Mouse (Mus musculus) kidney, postnatal 25 days (tissue): ENCODE measurements around the gene H2afv.

Source experiments
- DNase-seq, 2 experiments: peaks; one replicate each; pipeline ENCODE4 v3.0.0; 2021; ENCODE audit warnings: mixed read lengths in 2 of 2

H2afv gene

GRCm38 (mm10) chr11:6444077-6444853, at the start of gene H2afv:
TSS of gene H2afv (minus strand) at chr11:6444443.
- peak; percentile 100 for DNase-seq

GRCm38 (mm10) chr11:6489691-6490503, 45.7 kb upstream of the H2afv start:
- DNase-seq, result peak; percentile 67 to 75

DNA sequence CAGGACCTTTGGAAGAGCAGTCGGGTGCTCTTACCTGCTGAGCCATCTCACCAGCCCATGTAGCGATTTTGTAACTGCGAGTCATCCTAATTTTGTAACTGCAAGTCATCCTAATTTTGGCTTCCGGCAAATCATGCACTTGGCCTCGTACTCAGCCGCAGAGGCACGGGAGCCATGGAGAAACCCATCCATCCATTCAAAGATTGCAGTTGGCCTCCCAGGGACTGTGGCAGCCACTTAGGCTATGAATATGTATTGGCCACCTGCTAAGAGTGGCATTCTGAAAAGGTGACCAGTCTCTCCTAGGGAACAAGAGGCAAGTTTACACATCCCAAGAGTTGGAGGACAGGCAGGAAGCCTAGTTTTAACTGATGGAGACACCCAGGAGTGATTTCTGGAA, 45.0 kb upstream of the H2afv start:
- peak; percentile 36 to 71 for DNase-seq

DNA sequence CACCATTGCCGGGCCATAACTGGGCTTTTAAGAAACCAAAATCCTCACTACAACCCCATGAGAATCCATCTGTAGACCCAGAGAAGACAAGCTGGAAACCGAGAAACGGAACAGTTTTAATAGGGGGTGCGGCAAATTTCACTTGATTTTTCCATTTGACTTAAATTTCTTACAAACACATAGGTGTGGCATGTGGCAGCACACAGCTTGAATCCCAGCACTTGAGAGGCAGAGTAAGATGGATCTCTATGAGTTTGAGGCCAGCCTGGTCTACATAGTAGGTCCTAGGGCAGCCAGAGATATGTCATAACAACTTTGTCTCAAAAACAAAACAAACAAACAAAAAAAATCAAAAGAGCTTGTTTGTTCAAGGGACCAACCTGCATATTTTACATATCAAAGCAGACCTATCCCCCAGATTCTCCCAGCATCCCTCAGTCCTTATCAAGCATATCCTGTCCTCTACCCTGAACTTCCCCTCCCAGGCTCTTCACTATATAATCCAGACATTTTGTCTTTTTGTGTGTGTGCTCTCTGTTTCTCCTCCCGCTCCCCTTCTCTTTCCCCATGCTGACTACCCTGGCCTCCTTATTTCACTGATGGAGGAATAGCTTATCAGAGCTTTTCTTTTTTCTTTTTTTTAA, 43.9 kb upstream of the H2afv start:
- DNase-seq, result no peak

GRCm38 (mm10) chr11:6487496-6487895, 43.3 kb upstream of the H2afv start:
- DNase-seq, result no peak

DNA sequence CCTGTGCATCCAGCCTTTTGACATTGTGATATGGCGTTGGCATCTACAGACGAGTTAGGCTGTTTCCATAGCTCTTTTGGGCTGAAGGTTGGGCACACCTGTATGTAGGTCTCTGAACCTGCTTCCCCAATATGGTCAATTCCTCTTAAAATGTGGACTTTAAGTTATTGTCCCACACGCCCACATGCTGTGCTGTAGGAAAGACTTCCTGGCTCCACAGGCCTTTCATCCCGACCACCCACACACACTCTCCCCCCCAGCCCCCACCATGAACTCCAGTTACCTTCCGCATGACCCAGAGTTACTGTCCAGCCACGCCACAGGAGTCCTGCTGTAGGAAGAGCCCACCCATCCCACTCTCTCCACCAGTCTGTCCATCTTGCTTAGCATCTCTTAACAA, 42.7 kb upstream of the H2afv start:
- DNase-seq, result no peak

GRCm38 (mm10) chr11:6484244-6484959, 40.2 kb upstream of the H2afv start:
- peak in 1 of 2 experiments; percentile 7 for DNase-seq

DNA sequence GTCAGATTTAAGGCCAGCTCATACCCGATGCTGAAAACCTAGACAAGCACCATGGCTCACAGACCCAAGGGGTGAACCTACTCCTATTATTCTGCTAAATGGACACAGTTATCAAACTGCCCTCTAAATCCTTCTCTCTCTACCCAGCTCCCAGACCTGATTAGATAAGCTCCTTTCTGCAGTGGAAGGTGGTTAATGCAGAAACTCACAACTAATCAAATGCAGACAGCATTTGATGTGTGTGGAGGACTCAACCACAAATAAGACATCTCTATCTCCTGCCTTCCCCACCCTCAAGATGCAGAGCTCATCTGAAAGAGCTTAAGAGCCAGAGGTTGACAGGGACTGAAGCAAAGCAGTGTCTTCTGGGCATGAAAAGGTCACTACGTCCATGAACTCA, 38.9 kb upstream of the H2afv start:
- DNase-seq, result no peak

- no peak for DNase-seq
Observed at GRCm38 (mm10) chr11:6481669-6482185, 37.5 kb upstream of the H2afv start.

- DNase-seq, result no peak
Observed at GRCm38 (mm10) chr11:6480681-6481405, 36.6 kb upstream of the H2afv start.

DNA sequence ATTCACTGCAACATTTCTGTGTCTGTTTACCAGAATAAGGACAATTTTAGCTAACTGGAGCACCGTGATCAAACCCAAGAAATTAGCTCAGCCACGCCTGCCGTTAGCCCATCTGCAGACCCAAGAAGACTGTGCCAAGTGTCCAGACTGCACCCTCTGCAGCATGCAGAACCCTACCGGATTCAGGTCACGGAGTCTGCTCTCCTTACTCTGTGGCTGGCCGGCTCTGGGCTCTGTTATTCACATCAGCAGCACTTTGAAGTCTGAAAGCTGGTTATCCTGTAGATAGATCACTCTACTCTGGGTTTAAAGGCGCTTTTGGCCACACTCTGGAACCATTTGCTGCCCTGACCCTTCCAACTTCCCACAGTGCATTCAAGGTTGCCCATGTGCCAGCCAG, 35.9 kb upstream of the H2afv start:
- no peak for DNase-seq

DNA sequence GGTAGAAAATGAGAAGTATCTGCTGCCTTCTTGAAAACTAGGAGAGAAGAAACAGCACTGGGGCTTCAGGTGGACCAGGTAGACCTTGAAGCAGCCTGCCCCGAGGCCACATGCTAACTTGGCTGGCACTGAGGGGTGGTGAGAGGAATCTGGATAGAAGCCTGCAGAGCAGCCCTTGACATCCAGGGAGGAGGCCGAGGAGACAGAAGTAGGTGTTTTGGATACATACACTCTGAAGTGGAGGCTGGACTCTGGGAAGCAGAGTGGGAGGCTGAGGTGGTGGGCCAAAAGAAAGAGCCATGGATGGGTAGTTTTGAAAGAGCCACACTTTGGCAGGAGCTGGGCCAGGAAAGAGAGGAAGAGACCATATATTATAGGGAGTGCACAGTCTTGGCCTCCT, 35.0 kb upstream of the H2afv start:
- DNase-seq, result no peak

DNA sequence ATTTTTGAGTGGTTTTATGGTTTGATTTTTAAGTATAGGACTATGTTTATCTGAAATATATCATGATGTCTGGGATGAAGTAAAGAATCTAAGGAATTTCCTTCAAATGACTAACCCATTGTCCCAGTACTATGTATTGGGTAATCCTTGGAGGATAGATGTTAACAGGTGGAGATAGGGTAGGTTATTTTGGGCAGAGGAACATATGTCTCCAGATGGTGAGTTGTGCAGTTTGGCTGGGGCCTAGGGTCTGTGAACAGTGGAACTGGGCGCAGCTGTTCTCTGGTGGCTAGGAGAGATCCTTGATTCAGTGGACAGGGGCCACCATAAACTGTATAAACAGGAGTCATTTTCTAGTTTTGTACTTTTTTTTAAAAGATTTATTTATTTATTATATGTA, 33.1 kb upstream of the H2afv start:
- no peak for DNase-seq

GRCm38 (mm10) chr11:6476876-6477275, 32.6 kb upstream of the H2afv start:
- DNase-seq, result no peak

- DNase-seq, result peak; percentile 91 to 96
Observed at GRCm38 (mm10) chr11:6475867-6476484, 31.7 kb upstream of the H2afv start, which contains the start of gene Purb. TSS of gene Purb (minus strand) at chr11:6475917.

GRCm38 (mm10) chr11:6474874-6475731, 30.9 kb upstream of the H2afv start:
- DNase-seq, result peak; percentile 39 to 78

DNA sequence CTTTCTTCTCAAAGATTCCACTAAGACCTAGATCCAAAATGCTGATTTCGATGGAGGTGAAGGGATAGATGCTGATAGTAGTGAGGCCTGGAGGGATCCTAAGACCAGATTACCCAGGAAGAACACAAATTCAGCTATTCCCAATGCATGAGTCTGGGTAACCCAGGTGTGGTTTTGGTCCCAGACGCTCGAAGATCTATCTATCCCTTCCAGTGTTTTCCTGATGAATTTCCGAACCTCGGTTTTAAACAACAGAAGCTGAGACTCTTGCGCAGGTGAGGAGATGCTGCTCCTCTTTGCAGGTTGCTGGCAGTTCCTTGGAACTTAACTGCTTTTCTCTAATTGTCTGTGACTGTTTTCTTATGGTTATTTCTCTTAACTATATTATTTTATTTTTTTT, 30.1 kb upstream of the H2afv start:
- no peak for DNase-seq

GRCm38 (mm10) chr11:6472076-6472475, 27.8 kb upstream of the H2afv start:
- DNase-seq, result no peak

GRCm38 (mm10) chr11:6471493-6471892, 27.2 kb upstream of the H2afv start:
- no peak for DNase-seq

- DNase-seq, result no peak
Observed at GRCm38 (mm10) chr11:6471054-6471453, 26.8 kb upstream of the H2afv start.
